Mouse (Mus musculus): ENCODE data around the gene Ctnnal1.
A peak's percentile ranks its signal among the peaks of the same experiment; 100 is the strongest.
"Not testable (repeated sequence)": the region's sequence is repeated elsewhere in the genome, so short reads cannot be mapped to it uniquely, and the experiment has no call there.

Ctnnal1 gene

DNA sequence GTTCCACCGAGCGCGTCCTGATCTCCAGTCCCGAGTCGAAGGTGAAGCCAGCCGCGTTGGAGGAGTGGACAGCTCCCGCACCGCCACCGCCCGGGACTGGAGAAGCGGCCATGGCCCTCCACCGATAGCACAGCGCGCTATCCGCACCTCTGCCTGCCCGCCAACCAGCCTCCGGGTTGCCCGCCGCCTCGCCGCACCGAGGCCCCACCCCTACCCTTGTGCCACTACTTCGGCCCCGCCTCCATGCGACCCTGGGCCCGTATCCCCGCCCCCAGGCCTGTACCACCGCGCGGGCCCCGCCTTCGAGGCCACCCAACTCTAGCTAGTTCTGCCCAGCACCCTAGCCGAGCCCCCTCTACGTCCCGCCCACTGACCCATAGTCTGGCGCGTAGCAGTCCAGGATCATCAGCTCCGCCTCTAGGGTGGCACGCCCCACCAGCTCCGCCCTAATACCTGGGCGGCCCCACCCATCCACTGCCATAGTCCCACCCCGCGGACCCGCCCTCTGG is at the start of gene Ctnnal1:
Gene Ctnnal1, minus strand, starts transcription at position 186 of the 509 bp plus-strand sequence.
- DNase-seq (ENCODE audit: low read depth, low spot score), result peak; percentile 70

DNA sequence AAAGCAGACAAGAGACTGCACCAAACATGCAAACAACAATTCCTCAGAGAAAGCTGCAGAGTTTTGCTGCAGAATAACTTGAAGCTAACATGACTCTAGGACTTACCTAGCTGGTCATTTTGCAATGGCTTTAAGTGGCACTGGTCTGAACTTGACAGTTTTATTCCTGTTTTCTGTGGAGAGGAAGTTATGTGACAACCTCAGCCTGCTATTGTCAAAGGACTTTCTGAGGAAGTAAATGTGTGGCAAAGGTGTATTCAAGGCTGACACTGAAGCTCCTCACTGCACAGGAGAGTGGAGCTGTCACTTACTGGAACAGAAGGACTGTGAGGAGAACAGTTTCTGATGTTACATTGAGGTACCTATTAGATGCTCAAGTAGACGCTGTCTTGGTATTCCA is 49.8 kb upstream of the Ctnnal1 start:
- no peak for DNase-seq (ENCODE audit: low read depth, low spot score)

DNA sequence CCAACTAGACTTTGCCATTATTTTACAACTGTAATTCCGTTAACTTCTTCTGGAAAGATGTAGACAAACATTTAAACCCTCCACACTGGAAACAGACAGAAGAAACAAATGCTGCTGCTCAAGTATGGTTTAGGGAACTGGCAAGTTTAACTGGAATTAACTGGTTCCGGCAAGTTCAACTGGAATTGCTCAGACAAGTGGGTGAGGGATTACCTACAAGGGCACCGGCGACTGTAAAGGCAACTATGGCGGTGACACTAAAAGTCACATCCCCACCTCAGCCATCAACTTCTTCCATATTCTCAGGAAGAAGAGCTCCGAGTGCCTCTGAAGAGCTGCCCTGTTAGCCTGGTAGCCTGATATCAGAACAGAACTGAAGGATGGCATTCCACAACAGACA is 49.4 kb upstream of the Ctnnal1 start:
- DNase-seq (ENCODE audit: low read depth, low spot score), result no peak

DNA sequence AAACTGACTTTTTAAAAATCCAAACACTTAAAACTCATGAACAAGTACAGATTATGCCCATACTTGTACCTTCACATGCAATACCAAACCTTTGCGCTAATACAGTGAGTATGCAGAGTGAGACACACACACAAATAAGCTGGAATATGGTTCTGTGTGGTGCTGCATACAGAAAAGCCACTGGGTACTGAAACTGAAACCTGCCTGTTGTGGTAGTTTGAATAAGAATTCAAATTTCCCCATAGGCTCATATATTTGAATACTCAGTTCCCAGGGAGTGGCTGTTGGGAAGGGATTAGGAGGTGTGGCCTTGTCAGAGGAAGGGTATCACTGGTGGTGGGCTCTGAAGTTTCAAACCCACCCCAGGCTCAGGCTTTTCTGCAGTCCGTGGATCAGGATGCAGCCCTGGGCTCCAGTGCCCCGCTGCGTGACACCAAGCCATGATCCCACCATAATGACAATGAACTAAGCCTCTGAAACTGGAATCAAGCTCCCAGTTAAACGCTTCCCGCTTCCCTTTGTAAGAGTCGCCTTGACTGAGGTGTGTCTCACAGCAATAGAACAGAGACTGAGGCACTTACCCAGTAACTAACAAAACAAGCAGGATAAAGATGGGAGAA is 47.5 kb upstream of the Ctnnal1 start:
- no peak for DNase-seq (ENCODE audit: low read depth, low spot score)

DNA sequence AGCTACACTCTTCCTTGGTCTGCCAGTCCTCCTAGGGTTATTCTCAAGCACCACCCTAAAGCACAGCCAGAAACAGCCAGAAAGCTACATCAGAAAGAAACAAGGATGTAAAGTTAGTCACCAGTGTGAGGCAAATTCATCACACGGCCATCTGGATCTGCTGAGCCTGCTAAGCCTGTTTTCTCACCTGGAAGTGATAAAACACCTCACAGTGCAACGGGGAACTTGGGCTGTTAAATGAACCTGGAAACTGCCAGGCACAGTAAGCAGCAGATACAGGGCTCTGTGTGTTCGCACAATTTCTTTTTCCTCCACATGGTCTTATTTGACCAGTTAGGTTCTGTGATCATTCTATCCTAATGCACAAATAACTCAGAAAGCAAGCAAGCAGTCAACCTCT is 44.6 kb upstream of the Ctnnal1 start:
- DNase-seq (ENCODE audit: low read depth, low spot score), result no peak

DNA sequence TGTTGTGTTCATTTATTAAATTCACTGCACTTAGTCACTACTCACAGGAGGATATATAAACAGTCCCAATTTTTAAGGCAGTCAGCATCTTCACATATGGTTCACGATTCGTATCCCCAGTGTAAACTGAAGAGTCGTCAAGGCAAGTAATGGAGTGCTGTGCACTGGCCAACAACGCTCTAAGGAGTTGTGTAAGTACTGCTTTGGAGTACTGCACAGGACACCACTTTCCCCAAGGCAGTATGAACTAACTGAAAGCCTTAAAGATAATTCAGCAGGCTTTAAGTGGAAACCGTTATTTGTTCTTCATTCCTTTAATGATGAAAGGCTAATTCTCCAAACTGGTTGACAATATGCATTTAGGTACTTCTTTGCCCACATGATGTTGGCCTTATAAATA is 42.7 kb upstream of the Ctnnal1 start:
- DNase-seq (ENCODE audit: low read depth, low spot score), result no peak

DNA sequence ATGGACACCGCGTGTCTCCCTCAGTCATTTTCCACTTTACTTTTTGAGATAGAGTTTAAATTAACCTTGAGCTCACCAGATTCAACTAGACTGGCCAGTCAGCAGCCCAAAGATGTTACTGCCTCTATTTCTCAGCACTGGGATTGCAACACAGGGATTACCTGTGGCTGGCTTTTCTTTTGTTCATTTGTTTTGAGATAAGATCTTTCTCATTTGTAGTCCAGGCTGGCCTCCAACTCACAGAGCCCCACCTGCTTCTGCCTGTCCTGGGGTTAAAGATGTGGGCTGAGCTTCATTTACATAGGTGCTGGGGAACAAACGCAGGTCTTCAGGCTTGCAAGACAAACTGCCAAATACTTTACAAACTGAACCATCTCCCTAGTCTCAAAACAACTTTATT is 41.9 kb upstream of the Ctnnal1 start:
- DNase-seq (ENCODE audit: low read depth, low spot score), result no peak

DNA sequence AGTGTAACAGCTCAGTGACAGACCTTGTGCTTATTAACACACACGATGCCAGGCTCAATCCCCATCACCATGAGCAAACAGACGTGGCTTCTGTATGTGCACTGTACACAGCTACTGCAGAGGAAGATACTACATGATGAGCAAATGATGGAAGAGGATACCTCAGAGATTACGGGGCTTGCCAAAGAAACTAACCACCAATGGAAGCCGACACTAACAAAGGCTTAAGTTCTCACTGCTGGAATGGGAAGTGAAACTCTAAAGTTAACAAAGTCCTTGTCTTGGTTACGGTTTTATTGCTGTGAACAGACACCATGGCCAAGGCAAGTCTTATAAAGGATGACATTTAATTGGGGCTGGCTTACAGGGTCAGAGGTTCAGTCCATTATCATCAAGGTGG is 40.5 kb upstream of the Ctnnal1 start:
- DNase-seq (ENCODE audit: low read depth, low spot score), result no peak

DNA sequence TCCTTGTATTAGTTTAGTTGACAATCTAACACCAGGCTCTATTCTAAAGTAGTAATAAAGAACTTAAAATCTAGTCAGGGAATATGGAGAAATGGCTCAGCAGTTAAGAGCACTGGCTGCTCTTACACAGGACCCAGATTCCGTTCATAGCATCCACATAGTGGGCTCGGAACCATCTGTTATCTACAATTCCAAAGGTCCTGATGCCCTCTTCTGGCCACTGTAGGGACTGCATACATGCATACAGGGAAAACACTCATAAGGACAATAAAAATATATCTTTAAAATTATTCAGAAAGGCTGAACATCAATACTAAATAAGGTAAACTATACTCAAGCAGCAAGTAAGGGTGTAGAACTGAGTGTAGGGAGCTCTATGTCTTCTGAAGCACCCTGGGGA is 36.7 kb upstream of the Ctnnal1 start:
- DNase-seq (ENCODE audit: low read depth, low spot score), result no peak

DNA sequence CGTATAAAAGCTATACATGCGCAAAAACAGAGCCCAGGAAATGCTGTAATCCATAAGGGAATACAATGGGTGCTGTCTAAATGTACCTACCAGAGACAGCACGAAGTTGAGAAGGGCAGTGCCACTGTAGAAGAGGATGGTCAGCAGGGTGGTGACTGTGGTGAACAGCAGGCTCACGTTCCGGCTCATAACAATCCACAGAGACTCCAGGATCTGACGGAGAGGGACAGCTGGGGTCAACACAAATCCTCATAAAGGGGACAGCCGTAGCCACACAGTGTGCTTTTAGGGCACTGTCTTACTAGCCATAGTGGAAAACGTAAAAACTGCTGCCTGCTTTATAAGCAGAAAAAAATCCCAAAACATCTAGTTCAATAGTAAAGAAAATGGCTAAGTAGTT is 34.2 kb upstream of the Ctnnal1 start:
- DNase-seq (ENCODE audit: low read depth, low spot score), result no peak

DNA sequence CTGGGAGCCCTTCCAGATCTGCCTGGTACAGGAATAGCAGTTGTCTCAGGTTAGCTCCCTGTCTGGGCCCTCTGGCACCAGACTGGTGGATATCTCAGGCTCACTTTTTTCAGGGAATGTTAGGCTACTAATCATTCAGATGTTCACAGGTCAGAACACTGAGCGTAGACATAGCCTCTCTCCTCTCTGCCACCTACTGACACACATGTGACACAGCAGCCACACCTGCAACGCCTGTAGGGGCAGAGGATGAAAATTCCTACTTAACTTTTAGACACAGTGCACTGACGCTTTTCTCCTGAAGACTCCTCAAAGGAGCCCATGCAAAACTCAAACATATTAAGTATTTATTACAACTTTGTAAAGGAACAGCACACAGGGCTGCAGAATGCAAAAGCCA is 32.5 kb upstream of the Ctnnal1 start:
- DNase-seq (ENCODE audit: low read depth, low spot score), result no peak

DNA sequence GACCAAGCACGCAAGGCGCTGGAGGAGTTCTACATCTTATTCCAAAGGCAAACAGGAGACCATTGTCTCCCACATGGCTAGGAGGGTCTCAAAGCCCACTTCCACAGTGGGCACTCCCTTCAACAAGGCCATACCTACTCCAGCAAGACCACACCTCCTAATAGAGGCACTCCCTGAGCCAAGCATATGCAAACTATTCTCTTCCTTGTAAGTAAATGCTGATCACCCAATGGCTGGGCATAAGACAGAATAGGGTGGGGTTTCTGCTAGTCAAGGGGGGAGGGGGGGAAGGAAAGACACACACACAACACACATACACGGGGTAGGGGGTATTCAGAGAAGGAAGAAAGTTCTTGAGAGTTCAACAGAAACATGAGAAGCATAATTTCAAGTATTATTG is 29.2 kb upstream of the Ctnnal1 start:
- no peak for DNase-seq (ENCODE audit: low read depth, low spot score)

DNA sequence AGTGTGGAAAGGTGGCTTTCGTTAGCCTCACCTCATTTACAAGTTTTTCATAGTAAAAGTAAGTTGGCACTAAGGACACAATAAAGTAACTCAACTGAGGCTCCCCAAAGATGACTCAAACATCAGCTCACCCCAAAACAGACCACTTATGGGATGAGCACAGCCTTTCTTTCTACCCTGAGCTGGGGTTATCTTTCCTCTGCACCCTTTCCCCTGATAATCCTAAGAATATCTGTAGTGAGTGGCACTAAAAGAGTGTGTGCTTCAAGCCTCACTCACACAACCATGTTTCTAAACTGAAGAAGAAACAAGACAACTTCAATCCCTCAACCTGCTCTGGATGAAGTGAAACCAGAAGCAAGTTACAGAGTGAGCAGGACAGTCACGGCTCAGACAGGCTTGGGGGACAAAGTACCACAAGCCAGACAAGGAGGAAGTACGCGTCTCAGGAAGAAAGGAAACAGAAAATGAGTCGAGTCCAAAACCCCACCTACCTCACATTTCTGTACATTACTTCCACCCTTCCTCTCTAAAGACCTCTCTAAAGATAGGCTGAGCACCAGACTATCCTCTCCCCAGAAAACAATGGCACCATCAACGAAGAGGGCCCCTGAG is 27.6 kb upstream of the Ctnnal1 start:
- DNase-seq (ENCODE audit: low read depth, low spot score), result no peak

DNA sequence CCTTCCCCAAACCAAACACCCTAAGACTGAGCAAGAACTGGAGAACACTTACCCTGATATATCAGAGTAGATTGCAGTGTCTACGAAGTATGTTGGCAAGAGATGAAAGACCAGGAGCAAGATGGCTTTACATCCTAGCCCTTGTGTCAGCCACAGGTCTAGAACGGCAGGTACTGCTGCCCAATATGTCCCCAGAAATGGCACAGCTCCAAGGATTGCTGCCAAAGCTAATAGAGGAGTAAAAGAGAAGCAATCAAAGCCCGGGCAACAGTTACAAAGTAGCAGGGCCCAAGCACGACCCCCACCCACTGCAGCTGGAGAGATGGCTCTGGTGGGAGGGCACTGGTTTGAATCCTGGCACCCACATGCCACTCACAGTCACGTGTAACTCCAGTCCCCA is 23.5 kb upstream of the Ctnnal1 start:
- DNase-seq (ENCODE audit: low read depth, low spot score), result no peak

DNA sequence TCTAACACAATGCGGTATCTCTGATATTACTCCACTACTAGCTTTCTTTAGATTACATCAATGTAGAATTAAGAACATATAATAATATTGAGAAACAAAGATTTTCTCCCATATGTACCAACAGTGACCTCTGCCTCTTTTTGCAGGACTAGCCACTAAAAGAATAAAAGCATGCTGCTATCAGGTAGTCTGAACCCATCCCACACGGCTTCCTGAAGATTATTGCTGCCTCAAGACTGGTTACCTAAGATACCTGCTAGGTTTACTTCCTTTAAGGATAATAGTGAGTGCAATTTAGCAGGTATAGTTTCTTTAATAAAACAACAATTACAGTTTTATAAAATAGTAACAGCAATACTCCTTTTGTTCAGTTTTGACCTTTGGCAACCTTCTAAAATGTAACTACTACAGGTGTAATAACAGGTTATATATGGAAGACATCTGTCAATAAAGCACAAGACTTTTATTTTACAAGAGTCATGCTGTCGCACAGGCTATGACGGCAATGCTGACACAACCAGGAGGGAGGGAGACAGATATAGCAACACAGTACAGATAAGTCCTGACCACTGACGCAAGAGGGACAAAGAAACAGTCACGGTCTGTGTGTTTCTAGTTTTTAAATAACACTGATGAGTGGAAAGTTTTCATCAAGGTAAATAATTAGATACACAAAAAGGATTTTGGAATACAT is 21.4 kb upstream of the Ctnnal1 start:
- DNase-seq (ENCODE audit: low read depth, low spot score), result no peak

DNA sequence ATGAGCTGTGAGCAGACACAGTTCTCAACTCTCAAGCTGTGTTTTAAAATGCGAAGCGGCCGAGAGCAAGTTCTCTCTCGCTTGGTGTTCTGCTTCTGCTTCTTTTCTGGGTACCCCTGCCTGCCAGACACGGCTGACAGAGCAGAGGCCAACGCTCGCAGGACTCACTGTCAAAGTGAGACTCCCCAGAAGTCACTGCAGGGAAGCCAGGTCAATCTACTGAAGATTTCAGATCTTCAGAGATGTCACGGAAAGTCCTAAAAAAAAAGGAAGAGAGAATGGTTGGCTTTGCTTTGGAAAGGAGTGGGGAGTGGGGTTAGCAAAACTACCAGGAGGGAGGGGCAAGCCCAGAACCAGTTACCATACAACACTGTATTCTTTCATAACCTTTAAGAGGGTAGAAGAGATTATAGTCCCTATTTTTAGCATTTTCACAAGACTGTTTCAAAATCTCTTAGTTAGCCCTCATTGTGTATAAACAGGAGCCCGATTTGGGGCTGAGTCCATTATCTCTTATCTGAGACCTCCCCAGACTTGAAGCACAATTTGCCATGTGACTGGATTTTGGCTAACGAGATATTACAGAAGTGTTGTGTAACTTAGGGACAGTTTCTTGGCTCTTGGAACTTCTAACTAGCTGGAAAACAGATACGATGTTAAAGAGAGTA is 15.2 kb upstream of the Ctnnal1 start:
- no peak for DNase-seq (ENCODE audit: low read depth, low spot score)

DNA sequence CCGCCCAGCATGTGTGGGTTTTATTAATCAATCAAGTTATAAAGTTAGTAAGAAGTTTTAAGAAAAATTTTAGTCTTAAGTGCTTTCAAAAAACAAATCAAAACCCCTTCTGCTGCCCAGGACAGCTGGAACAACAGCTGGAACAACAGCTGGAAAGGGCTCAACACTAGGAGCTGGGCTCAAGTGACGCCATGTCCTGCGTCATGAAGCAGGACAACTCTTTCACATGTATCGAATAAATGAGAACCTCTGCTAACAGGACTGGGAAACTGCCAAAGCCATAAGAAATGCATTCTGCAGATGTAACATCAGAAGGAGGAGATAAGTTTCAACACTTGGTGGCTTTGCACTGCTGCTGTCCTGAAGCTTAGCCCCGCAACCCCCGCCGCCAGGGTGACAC is 14.0 kb upstream of the Ctnnal1 start:
- DNase-seq (ENCODE audit: low read depth, low spot score), result no peak

DNA sequence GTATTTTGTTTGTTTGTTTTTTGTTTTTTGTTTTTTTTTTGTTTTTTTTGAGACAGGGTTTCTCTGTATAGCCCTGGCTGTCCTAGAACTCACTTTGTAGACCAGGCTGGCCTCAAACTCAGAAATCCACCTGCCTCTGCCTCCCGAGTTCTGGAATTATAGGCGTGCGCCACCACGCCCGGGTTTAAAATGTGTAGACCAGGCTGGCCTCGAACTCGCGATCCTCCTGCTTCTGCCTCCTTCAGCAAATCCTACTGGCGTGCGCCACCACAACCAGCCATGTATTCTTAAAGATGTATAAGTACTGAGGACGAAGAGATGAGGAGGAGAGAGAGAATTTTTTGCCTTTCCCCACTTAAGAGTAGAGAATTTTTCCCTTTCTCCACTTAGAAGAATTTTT is 5.6 kb upstream of the Ctnnal1 start:
- not testable (repeated sequence) for DNase-seq (ENCODE audit: low read depth, low spot score)

DNA sequence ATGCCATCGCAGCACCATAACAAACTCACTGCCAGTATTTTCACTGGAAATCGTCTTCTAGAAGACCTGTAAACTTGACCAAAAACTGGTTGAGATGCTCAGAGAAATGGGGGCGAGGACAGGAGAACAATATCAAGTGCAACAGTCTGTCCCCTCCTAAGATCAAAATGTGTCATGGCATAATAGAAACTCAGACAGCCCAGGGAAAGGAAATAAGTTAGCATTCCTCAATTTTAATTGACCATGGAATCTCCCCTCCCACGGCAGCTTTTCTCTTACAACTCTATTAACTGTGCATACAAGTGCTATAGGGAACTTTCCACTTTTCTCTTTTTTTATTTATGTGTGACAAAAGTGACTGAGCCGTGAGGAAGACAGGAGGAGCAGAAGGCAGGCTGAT is 2.8 kb upstream of the Ctnnal1 start:
- no peak for DNase-seq (ENCODE audit: low read depth, low spot score)

DNA sequence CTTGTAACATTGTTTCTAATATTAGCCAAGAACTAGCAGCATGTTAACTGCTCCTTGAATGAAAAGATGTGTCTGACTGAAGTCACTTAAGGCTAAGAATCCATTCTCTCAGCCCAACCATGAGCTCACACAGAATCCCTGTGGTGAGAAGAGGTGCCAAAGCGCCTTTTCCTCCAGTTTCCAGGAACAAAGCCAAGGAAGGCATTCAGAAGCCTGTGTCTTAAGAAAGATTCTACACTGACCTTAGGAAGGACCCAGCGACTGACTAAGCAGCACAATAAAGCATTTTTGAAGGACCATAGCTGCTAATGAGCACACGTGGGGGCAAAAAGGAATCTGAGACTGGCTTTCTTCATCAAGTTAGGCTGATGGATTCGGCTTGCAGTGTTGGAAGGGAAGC is 983 bp upstream of the Ctnnal1 start:
- peak; percentile 67 for DNase-seq (ENCODE audit: low read depth, low spot score)

DNA sequence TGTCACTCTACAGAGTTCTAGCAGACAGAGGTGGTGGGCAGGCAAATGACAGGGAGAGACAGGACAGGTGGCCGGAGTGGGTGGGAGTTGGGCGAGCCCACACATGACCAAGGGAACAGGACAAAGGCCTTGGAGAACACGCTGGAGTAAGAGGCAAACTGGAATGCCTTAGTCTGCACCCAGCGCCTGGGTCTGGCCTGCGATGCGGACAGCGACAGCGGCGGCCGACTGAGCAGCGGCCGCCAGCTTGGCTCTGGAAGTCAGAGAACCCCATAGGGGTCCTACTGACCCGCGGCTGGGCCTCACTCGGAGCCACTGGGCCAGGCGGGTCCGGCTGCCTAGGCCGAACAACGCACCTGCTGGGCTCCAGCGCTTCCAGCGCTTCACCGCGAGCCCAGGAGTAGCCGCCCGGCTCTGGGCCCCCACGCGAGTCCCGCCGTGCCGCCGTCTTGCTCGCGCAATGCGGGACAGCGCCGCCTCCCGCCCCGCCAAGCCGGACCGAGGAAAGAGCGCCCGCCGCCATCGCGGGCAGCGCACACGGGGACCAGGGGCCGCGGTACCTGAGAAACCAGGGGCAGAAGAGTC is 479 bp downstream of the Ctnnal1 start:
- no peak for DNase-seq (ENCODE audit: low read depth, low spot score)

DNA sequence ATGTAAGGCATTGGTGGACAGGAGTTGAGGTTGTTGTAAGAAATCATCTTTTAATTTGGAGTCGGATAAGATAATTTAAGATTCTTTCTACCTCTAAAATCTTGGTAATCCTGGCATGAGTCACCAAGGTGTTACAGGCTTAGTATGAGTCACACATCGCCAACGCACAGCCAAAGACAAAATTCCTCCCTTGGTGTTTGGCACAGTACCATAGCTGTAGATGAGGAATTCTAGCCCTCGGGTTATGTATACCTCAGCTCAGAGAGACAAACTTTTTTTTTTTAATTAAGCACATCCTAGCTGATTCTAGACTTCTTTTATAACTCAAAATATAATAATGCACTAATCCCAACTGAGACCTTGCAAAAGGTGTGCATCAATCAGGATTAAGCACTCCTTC is 972 bp downstream of the Ctnnal1 start:
- DNase-seq (ENCODE audit: low read depth, low spot score), result no peak

Data from skeletal muscle tissue, adult 2 months (tissue).